Mouse (Mus musculus): ENCODE data around the gene Mrps5. TPM values are rescaled to one million over a fixed set of nuclear protein-coding genes. Genes with fewer than 3 reads are reported as not detected.
A peak's percentile ranks its signal among the peaks of the same experiment; 100 is the strongest.

Mrps5 gene
- polyA plus RNA-seq, 1 experiment from 2014 or later = 158 TPM

DNA sequence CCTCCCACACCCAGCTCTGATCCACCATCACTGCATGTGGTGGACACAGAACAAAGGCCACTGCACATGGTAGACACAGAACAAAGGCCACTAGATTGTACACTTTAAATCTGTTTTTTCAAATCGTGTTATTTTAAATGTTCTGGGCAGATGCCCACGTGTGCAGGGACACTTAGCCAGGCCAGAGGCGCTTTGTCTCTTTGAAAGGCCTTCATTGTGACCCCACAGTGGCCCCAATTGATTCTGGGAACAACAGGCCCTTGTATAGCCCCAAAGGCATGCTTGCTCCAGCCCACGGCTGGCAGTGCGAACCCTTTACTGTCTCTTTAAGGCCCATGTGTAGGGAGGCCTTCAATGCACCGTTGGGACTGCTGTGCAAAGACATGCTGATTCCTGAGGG lies 40.3 kb downstream of the Mrps5 start:
- Histone ChIP-seq H3K36me3 (no peaks in the 10 kb centered on the region), H3K27me3 (ENCODE audit: insufficient read depth, poor library complexity, severe bottlenecking) (no peaks in the 10 kb centered on the region), H3K9me3 (no peaks in the 10 kb centered on the region), H3K27ac (peak overlapping the region; percentile 35; the same call in 1 of the 2 replicates), H3K4me3 (no peak overlapping the region), H3K4me1 (replicated peaks) (peaks cover 11% of the 10 kb centered on the region)
- peak; percentile 29 for DNase-seq (ENCODE audit: low spot score)
- WGBS = 45% methylated on average over 6 of the region's 6 CpGs

DNA sequence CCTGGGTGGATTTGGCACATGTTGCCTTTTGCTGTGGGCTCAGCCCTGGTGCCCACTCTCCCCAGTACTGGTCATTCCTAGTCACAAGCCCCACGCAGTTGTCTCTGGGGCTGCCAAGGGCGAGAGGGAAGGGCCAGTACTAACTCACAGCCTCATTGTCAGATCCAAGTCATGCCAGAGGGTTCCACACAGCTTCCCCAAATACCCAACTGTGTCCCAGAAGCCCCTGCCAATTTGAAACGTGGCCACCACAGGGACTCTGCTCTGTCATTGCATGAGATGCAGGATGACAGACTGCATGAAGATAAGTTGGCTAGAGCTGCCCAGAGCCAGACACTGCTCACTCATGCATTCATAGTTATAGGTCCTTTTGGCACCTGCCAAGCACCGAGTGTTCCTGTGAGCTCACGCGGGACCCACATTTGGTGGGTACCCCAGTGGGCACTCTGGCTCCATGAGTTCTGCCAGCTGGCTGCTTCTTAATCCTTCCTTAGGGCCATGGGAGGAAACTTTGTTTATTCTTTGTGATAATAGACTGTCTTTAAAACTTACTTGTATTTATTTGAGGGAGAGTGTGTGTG lies 41.1 kb downstream of the Mrps5 start:
- no peaks in the 10 kb centered on the region for H3K36me3 ChIP-seq
- H3K27me3 ChIP-seq (ENCODE audit: insufficient read depth, poor library complexity, severe bottlenecking) = no peaks in the 10 kb centered on the region
- H3K4me3 ChIP-seq = no peak overlapping the region
- no peak overlapping the region; the same call in 1 of the 2 replicates for H3K27ac ChIP-seq
- no peaks in the 10 kb centered on the region for H3K9me3 ChIP-seq
- DNase-seq (ENCODE audit: low spot score) = no peak
- 82% methylated on average over 6 of the region's 6 CpGs for WGBS
- peaks cover 11% of the 10 kb centered on the region for H3K4me1 ChIP-seq (replicated peaks)

DNA sequence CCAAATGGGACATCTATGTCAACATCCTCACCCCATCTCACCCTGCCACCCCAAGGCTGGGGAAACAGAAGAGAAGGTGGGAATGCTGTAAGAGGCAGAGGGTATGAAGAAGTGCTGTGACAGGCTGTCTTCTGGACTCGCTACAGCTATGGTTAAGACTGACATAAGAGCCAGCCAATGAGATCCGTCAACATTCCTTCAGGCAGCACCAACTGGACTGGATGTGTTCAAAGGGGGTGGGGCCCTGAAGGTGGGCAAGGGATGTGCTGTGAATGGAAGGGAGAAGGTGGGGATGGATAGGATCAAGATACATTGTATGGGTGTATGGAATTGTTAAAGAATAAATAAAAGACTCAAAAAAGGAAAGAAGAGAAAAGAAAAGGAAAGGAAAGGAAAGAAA lies 45.6 kb downstream of the Mrps5 start:
- Histone ChIP-seq H3K4me3 (no peak overlapping the region), H3K4me1 (replicated peaks) (peaks cover 4% of the 10 kb centered on the region), H3K27ac (no peak overlapping the region), H3K27me3 (ENCODE audit: insufficient read depth, poor library complexity, severe bottlenecking) (no peaks in the 10 kb centered on the region), H3K36me3 (no peaks in the 10 kb centered on the region), H3K9me3 (no peaks in the 10 kb centered on the region)
- WGBS = 66% methylated on average over 2 of the region's 2 CpGs
- DNase-seq (ENCODE audit: low spot score) = no peak

DNA sequence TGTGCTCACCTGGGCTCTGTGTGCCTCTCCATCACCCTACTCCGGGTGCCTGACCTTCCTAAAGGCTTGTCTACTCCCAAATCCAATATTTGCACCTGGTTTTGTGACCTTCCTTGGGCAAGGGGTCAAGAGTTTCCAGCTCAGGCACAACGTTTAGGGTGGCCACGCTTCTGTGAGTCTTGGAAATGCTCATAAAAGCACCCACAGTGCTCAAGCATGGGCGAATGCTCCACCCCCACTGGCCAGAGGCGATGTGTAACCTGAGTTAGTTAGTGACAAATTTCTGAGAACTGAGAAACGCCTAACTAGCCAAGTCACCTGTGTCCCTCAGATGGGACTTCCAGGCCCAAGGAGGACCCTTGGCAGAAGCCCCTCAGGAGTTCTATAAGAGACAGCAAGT lies 48.6 kb downstream of the Mrps5 start:
- no peak overlapping the region for H3K27ac ChIP-seq
- no peaks in the 10 kb centered on the region for H3K36me3 ChIP-seq
- H3K27me3 ChIP-seq (ENCODE audit: insufficient read depth, poor library complexity, severe bottlenecking) = no peaks in the 10 kb centered on the region
- H3K9me3 ChIP-seq = no peaks in the 10 kb centered on the region
- 75% methylated on average over 6 of the region's 6 CpGs for WGBS
- no peaks in the 10 kb centered on the region for H3K4me1 ChIP-seq (replicated peaks)
- no peak overlapping the region for H3K4me3 ChIP-seq
- no peak for DNase-seq (ENCODE audit: low spot score)

DNA sequence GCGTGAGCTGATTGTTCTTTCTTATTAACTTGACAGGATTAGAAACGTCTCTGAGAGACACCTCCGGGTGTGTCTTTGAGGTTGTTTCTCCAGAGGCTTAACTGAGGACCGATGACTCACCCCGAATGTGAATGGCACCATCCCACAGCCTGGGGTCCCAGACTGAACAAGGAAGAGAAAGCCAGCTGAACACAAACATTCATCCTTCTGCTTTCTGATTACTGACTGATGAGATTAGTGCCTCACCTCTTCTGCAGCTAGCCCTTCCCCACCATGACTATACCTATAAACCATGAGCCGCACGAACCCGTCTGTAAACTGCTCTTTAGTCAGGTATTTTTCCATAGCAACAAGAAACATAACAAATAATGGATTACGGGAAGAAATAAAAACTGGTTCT lies 52.0 kb downstream of the Mrps5 start:
- Histone ChIP-seq H3K27me3 (ENCODE audit: insufficient read depth, poor library complexity, severe bottlenecking) (no peaks in the 10 kb centered on the region), H3K4me3 (no peak overlapping the region), H3K36me3 (no peaks in the 10 kb centered on the region), H3K9me3 (no peaks in the 10 kb centered on the region), H3K27ac (no peak overlapping the region), H3K4me1 (replicated peaks) (peaks cover 5% of the 10 kb centered on the region; the same call in 1 of the 2 replicates)
- WGBS = 84% methylated on average over 9 of the region's 9 CpGs
- no peak for DNase-seq (ENCODE audit: low spot score)

DNA sequence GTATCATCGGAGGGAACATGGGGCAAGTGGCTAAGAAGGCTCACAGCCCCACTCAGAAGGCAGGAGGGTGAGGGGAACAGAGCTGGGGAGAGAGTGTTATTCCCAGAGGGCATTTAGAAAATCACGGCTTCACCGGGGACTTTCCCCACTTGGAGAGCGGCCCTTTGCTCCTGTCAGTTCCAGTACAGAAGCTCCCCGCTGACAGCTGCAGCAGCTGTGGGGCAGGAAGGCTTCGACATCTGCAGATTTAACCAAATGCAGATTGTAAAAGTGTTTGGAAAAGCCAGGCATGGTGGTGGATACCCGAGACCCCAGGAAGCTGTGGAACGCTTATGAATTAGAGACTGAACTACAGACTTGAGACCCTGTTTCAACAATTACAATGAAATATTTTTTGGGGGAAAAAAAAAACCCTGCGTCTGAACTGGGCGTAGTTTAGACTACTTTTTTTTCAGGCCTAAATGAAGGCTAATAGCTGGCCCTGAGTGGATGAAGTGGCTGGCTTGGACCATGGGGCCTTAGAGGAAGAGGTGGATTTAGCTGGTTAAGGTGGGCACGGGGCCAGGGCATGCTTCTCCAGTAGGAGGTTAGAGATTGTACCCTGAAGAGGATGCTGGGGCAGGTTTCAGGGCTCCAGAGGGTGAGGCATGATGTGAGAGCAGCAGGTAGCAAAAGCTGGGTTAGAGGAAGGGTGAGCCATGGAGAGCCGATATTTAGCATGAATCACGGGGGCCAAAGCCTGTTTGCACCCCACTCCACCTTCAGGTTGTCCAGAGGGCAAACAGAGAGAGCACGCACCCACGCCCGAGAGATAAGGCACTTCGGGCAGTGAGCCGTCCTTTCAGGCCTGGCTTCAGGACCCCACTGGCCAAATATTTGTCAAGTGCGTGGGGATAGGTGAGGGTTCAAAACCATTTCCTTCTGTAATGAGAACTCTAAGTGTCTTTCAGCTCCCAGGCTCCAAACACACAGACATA lies 57.0 kb downstream of the Mrps5 start:
- Histone ChIP-seq H3K4me3 (no peak overlapping the region), H3K27ac (no peak overlapping the region), H3K9me3 (no peaks in the 10 kb centered on the region), H3K27me3 (ENCODE audit: insufficient read depth, poor library complexity, severe bottlenecking) (no peaks in the 10 kb centered on the region), H3K36me3 (no peaks in the 10 kb centered on the region), H3K4me1 (replicated peaks) (peaks cover 8% of the 10 kb centered on the region; the same call in 1 of the 2 replicates)
- WGBS = 64% methylated on average over 19 of the region's 19 CpGs
- peak; percentile 27 for DNase-seq (ENCODE audit: low spot score)

DNA sequence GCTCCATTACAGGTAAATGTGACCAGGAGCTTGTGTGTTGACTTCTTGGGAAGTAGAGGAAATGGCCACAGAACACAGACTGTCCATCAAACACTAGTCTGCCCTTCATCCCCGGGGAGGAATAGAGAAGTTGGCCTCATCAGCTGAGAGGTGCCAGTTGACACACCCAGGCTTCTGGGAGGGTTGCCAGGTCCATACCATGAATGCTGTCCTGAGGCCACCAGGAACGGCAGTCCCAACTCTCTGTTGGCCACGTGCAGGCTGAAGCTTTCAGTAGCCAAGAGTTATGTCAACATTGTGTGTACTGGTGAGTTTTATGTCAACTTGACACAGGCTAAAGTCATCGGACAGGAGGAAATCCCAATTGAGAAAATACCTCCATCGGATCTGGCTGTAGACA lies 59.9 kb downstream of the Mrps5 start:
- no peak overlapping the region for H3K4me3 ChIP-seq
- no peak overlapping the region for H3K27ac ChIP-seq
- no peaks in the 10 kb centered on the region for H3K36me3 ChIP-seq
- H3K27me3 ChIP-seq (ENCODE audit: insufficient read depth, poor library complexity, severe bottlenecking) = peaks cover 6% of the 10 kb centered on the region; the same call in 1 of the 2 replicates
- H3K4me1 ChIP-seq (replicated peaks) = peaks cover 8% of the 10 kb centered on the region; the same call in 1 of the 2 replicates
- 82% methylated on average over 5 of the region's 5 CpGs for WGBS
- DNase-seq (ENCODE audit: low spot score) = no peak
- H3K9me3 ChIP-seq = no peaks in the 10 kb centered on the region

DNA sequence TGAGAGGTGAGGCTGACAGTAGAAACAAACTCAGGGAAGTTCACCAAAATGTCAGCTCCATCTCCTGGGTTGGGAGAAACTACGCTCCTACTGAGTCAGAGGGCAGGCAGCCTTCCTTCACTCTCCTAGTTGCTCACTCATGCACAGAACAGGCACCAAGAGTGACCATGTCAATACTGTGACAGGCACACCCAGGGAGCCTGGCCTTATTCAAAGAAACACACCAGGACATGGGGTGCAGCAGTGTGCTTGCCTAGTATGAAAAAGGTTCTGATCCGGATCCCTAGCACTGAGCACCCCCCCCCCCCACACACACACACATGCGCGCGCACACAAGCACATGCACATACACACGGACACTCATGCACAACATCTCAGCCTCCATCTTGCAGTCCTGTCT lies 61.1 kb downstream of the Mrps5 start:
- WGBS = 90% methylated on average over 6 of the region's 6 CpGs
- H3K4me1 ChIP-seq (replicated peaks) = peaks cover 8% of the 10 kb centered on the region; the same call in 1 of the 2 replicates
- H3K27me3 ChIP-seq (ENCODE audit: insufficient read depth, poor library complexity, severe bottlenecking) = peaks cover 19% of the 10 kb centered on the region
- no peak overlapping the region for H3K27ac ChIP-seq
- no peaks in the 10 kb centered on the region for H3K9me3 ChIP-seq
- no peak for DNase-seq (ENCODE audit: low spot score)
- H3K4me3 ChIP-seq = no peak overlapping the region
- no peaks in the 10 kb centered on the region for H3K36me3 ChIP-seq

DNA sequence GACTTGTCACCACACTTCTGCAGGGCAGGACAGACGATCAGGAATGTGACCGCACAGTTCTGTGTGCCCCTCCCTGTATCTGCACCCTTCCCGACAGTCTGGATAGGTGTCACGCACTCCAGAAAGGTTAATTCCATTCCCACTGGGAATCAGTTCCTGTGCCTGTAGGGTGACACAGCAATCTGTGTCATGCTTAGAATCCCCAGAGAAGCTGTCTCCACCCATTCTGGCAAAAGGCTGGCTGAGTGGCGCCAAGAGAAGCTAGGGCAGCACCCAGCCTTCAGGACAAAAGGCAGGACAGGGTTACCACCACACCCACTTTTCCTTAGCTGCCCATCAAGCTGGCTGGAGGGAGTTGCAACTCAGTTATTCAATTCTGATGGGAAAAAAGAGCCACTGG lies 62.9 kb downstream of the Mrps5 start:
- Histone ChIP-seq H3K9me3 (no peaks in the 10 kb centered on the region), H3K4me1 (replicated peaks) (no peaks in the 10 kb centered on the region), H3K27me3 (ENCODE audit: insufficient read depth, poor library complexity, severe bottlenecking) (peaks cover 37% of the 10 kb centered on the region), H3K36me3 (no peaks in the 10 kb centered on the region), H3K27ac (no peak overlapping the region), H3K4me3 (no peak overlapping the region)
- DNase-seq (ENCODE audit: low spot score) = no peak
- WGBS = 77% methylated on average over 5 of the region's 5 CpGs

DNA sequence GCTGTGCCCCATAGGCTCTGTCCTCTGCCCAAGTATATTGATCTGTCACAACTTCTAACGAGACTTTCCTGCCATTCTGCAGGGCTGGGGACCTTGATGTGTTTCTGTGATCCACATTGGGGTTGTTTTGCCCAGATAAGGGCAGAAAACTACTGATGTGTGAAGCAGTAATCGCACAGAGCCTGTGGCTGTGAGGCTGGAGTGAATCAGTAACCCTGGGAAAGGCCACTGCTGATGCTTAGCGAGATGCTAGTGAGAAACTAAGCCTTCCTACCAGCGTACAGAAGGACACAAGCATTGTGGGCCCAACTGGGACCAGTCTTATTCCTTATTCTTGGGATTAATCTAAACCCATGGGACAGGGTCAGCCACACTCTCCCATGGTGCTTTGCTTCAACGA lies 64.6 kb downstream of the Mrps5 start:
- Histone ChIP-seq H3K4me1 (replicated peaks) (peaks cover 16% of the 10 kb centered on the region), H3K9me3 (no peaks in the 10 kb centered on the region), H3K36me3 (no peaks in the 10 kb centered on the region), H3K27me3 (ENCODE audit: insufficient read depth, poor library complexity, severe bottlenecking) (peaks cover 54% of the 10 kb centered on the region), H3K27ac (no peak overlapping the region), H3K4me3 (no peak overlapping the region)
- WGBS = 76% methylated on average over 5 of the region's 5 CpGs
- DNase-seq (ENCODE audit: low spot score) = no peak

DNA sequence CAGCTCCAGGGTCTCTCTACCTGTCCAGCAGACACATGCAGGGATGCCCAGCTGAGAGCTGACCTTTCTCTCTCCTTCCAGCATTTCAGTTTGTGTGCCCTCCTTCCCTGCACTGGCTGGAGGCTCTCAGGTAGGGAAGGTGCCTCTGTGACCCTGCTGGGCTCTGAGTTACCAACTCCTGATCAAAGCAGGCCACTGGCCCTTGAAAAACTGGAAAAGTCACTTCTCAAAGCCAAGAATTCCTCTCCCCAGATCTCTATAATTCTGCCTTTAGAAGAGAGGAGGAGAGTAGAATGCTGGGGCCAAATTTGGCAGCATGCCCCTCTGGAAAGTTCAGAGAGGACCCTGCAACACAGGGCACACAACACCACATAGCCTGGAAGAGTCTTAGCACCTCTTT lies 65.3 kb downstream of the Mrps5 start:
- H3K36me3 ChIP-seq = no peaks in the 10 kb centered on the region
- peaks cover 16% of the 10 kb centered on the region for H3K4me1 ChIP-seq (replicated peaks)
- no peak overlapping the region for H3K27ac ChIP-seq
- peaks cover 61% of the 10 kb centered on the region for H3K27me3 ChIP-seq (ENCODE audit: insufficient read depth, poor library complexity, severe bottlenecking)
- no peak overlapping the region for H3K4me3 ChIP-seq
- H3K9me3 ChIP-seq = no peaks in the 10 kb centered on the region
- DNase-seq (ENCODE audit: low spot score) = no peak

DNA sequence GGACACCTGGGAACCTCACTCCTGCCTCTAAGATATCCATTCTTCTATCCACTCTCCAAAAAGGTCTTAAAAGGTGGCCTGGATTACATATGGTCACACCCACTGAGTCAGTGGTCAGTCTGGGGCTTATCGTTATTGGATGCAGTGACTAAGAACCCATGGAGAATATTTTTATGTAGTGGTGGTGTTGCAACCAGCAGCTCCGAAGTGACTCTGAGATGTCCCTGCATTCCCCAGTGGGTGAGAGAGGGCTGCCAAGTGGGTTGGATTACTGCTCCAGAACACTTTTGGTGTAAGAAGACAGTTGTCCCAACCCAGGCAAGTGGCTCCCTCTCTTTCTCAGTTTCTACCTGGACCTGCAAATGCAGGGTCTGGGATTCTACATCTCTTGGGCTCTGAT lies 65.8 kb downstream of the Mrps5 start:
- DNase-seq (ENCODE audit: low spot score) = no peak
- peaks cover 16% of the 10 kb centered on the region for H3K4me1 ChIP-seq (replicated peaks)
- H3K9me3 ChIP-seq = no peaks in the 10 kb centered on the region
- H3K4me3 ChIP-seq = no peak overlapping the region
- H3K36me3 ChIP-seq = no peaks in the 10 kb centered on the region
- H3K27ac ChIP-seq = no peak overlapping the region
- peaks cover 66% of the 10 kb centered on the region for H3K27me3 ChIP-seq (ENCODE audit: insufficient read depth, poor library complexity, severe bottlenecking)
- 85% methylated on average over 2 of the region's 2 CpGs for WGBS

DNA sequence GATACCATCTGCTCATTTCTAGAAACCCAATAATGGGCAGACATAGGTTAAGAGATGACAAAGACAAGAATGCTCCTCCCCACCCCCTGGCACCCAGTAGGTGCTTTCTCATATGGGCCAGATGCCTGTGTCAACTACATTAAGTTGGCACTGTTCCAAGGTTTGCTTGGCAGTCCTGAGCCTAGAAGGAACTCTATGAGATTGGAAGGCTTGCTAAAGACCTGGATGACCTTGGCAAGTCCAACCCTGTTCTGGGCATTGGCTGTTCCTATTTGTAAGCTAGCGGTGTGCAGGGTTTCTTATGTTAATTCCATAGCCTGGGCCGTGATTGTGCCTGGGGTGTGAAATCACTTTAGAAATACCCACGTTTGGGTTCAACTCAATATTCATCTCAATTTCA lies 67.8 kb downstream of the Mrps5 start:
- no peak for DNase-seq (ENCODE audit: low spot score)
- H3K4me1 ChIP-seq (replicated peaks) = peaks cover 16% of the 10 kb centered on the region
- H3K27me3 ChIP-seq (ENCODE audit: insufficient read depth, poor library complexity, severe bottlenecking) = peaks cover 85% of the 10 kb centered on the region
- 50% methylated on average over 3 of the region's 3 CpGs for WGBS
- no peak overlapping the region for H3K4me3 ChIP-seq
- H3K36me3 ChIP-seq = no peaks in the 10 kb centered on the region
- H3K27ac ChIP-seq = no peak overlapping the region
- no peaks in the 10 kb centered on the region for H3K9me3 ChIP-seq

All from hindbrain, embryonic 10.5 days (tissue).